Mouse (Mus musculus): Measurements from ENCODE around the gene Farsa. TPM values are rescaled to one million over a fixed set of nuclear protein-coding genes. Genes with fewer than 3 reads are reported as not detected.
A peak's percentile ranks its signal among the peaks of the same experiment; 100 is the strongest.

The Farsa gene
- polyA plus RNA-seq, 1 experiment, result 50.4 TPM

DNA sequence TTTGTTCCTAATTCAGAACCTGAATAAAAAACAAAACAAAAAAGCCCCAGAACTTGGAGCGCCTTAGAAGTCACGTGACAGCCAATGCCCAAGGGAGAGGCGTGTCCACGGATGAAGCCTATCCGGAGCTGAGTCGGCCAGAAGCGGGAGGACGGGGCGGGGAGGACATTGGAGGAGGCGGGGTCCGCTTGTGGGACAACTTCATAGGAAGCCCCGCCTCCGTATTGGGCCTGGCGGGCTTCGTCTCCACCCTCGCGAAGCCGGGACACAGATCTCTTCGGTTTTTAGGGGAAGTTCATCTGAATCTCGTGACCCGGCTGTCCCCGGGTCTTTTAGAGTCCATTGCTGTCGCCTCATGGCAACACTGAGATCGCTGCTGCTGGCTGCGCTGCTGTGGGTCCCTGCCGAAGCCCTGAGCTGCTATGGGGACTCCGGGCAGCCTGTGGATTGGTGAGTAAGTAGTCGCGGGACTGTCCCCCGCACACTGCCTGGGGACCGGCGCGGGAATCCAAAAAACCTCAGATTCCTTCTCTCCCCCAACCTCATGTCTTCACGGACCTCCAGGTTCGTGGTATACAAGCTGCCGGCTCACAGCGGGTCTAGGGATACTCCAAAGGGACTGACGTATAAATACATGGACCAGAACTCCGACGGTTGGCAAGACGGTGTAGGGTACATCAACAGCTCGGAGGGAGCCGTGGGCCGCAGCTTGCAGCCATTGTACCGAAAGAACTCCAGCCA is 51.8 kb downstream of the Farsa start, which contains the start of gene Dnase2a:
Dnase2a (plus strand) TSS at position 140 of the 741 bp plus-strand sequence.
- H3K27me3 ChIP-seq (ENCODE audit: control insufficient read depth, insufficient read depth, low read length), result no peaks in the 10 kb centered on the region; the same call in 1 of the 2 replicates
- TF ChIP-seq POLR2A (IDR thresholded peaks at IDR 0.05; ENCODE audit: control insufficient read depth, low read depth, low read length) (no peak), CTCF (IDR thresholded peaks at IDR 0.05; ENCODE audit: control insufficient read depth, insufficient read depth, insufficient replicate concordance, low read depth, low read length) (no peak)

GRCm38 (mm10) chr8:84909162-84909767 is 52.5 kb downstream of the Farsa start:
- peak overlapping the region; percentile 57 for H3K4me3 ChIP-seq (ENCODE audit: control insufficient read depth, low read depth, low read length)
- H3K27ac ChIP-seq (ENCODE audit: control insufficient read depth, insufficient read depth, low read depth, low read length), result no peak overlapping the region
- TF ChIP-seq POLR2A (IDR thresholded peaks at IDR 0.05; ENCODE audit: control insufficient read depth, low read depth, low read length) (no peak), CTCF (IDR thresholded peaks at IDR 0.05; ENCODE audit: control insufficient read depth, insufficient read depth, insufficient replicate concordance, low read depth, low read length) (no peak)
- H3K36me3 ChIP-seq (ENCODE audit: control insufficient read depth, insufficient read depth, low read length), result no peaks in the 10 kb centered on the region
- no peaks in the 10 kb centered on the region; the same call in 1 of the 2 replicates for H3K27me3 ChIP-seq (ENCODE audit: control insufficient read depth, insufficient read depth, low read length)
- H3K4me1 ChIP-seq (ENCODE audit: control insufficient read depth, insufficient read depth, low read length), result peaks cover 30% of the 10 kb centered on the region

More for the DNA sequence above, 51.8 kb downstream of the Farsa start, which contains the start of gene Dnase2a:
- Histone ChIP-seq H3K27ac (ENCODE audit: control insufficient read depth, insufficient read depth, low read depth, low read length) (no peak within 1 kb of the TSS), H3K4me1 (ENCODE audit: control insufficient read depth, insufficient read depth, low read length) (peaks cover 34% of the 10 kb centered on the region), H3K4me3 (ENCODE audit: control insufficient read depth, low read depth, low read length) (peak within 1 kb of the TSS; percentile 57), H3K36me3 (ENCODE audit: control insufficient read depth, insufficient read depth, low read length) (no peaks in the 10 kb centered on the region)

GRCm38 (mm10) chr8:84909949-84910348 is 53.2 kb downstream of the Farsa start:
- Histone ChIP-seq H3K27me3 (ENCODE audit: control insufficient read depth, insufficient read depth, low read length) (no peaks in the 10 kb centered on the region; the same call in 1 of the 2 replicates), H3K4me3 (ENCODE audit: control insufficient read depth, low read depth, low read length) (no peak overlapping the region)

GRCm38 (mm10) chr8:84910551-84910950 is 53.8 kb downstream of the Farsa start:
- TF ChIP-seq CTCF (IDR thresholded peaks at IDR 0.05; ENCODE audit: control insufficient read depth, insufficient read depth, insufficient replicate concordance, low read depth, low read length) (no peak), POLR2A (IDR thresholded peaks at IDR 0.05; ENCODE audit: control insufficient read depth, low read depth, low read length) (no peak)
- H3K36me3 ChIP-seq (ENCODE audit: control insufficient read depth, insufficient read depth, low read length), result no peaks in the 10 kb centered on the region
- no peak overlapping the region for H3K27ac ChIP-seq (ENCODE audit: control insufficient read depth, insufficient read depth, low read depth, low read length)
- H3K4me1 ChIP-seq (ENCODE audit: control insufficient read depth, insufficient read depth, low read length), result peaks cover 23% of the 10 kb centered on the region
- H3K27me3 ChIP-seq (ENCODE audit: control insufficient read depth, insufficient read depth, low read length), result no peaks in the 10 kb centered on the region; the same call in 1 of the 2 replicates
- H3K4me3 ChIP-seq (ENCODE audit: control insufficient read depth, low read depth, low read length), result no peak overlapping the region

More at GRCm38 (mm10) chr8:84909949-84910348, 53.2 kb downstream of the Farsa start:
- Histone ChIP-seq H3K36me3 (ENCODE audit: control insufficient read depth, insufficient read depth, low read length) (no peaks in the 10 kb centered on the region), H3K27ac (ENCODE audit: control insufficient read depth, insufficient read depth, low read depth, low read length) (no peak overlapping the region), H3K4me1 (ENCODE audit: control insufficient read depth, insufficient read depth, low read length) (peaks cover 24% of the 10 kb centered on the region)
- TF ChIP-seq CTCF (IDR thresholded peaks at IDR 0.05; ENCODE audit: control insufficient read depth, insufficient read depth, insufficient replicate concordance, low read depth, low read length) (no peak), POLR2A (IDR thresholded peaks at IDR 0.05; ENCODE audit: control insufficient read depth, low read depth, low read length) (no peak)

GRCm38 (mm10) chr8:84911854-84912253 is 55.1 kb downstream of the Farsa start:
- H3K36me3 ChIP-seq (ENCODE audit: control insufficient read depth, insufficient read depth, low read length), result no peaks in the 10 kb centered on the region
- TF ChIP-seq CTCF (IDR thresholded peaks at IDR 0.05; ENCODE audit: control insufficient read depth, insufficient read depth, insufficient replicate concordance, low read depth, low read length) (no peak), POLR2A (IDR thresholded peaks at IDR 0.05; ENCODE audit: control insufficient read depth, low read depth, low read length) (no peak)
- H3K27me3 ChIP-seq (ENCODE audit: control insufficient read depth, insufficient read depth, low read length), result no peaks in the 10 kb centered on the region; the same call in 1 of the 2 replicates
- peaks cover 23% of the 10 kb centered on the region for H3K4me1 ChIP-seq (ENCODE audit: control insufficient read depth, insufficient read depth, low read length)
- H3K4me3 ChIP-seq (ENCODE audit: control insufficient read depth, low read depth, low read length), result no peak overlapping the region
- H3K27ac ChIP-seq (ENCODE audit: control insufficient read depth, insufficient read depth, low read depth, low read length), result no peak overlapping the region

DNA sequence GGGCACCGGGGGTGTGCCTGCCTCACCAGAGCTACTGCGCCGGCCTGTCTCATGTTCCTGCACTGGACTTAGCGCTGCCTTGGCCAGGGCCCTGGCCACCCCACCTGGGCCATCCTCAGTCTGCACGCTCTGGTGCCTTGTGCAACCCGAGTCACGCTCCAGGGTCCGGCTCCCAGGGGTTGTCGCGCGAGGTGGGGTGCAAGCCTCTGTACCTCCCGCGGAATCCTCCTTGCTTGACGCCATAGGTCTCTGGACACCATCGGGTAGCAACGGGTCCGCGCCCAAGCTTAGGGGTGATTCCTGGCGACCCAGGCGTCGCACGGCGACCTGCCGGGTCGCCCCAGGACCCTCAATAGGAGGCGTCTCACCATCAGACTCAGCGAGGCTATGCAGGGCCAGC is 55.6 kb downstream of the Farsa start:
- H3K4me1 ChIP-seq (ENCODE audit: control insufficient read depth, insufficient read depth, low read length), result peaks cover 23% of the 10 kb centered on the region
- H3K36me3 ChIP-seq (ENCODE audit: control insufficient read depth, insufficient read depth, low read length), result no peaks in the 10 kb centered on the region
- no peak overlapping the region for H3K4me3 ChIP-seq (ENCODE audit: control insufficient read depth, low read depth, low read length)
- TF ChIP-seq CTCF (IDR thresholded peaks at IDR 0.05; ENCODE audit: control insufficient read depth, insufficient read depth, insufficient replicate concordance, low read depth, low read length) (no peak), POLR2A (IDR thresholded peaks at IDR 0.05; ENCODE audit: control insufficient read depth, low read depth, low read length) (no peak)
- no peaks in the 10 kb centered on the region; the same call in 1 of the 2 replicates for H3K27me3 ChIP-seq (ENCODE audit: control insufficient read depth, insufficient read depth, low read length)
- H3K27ac ChIP-seq (ENCODE audit: control insufficient read depth, insufficient read depth, low read depth, low read length), result no peak overlapping the region

- no peak for TF ChIP-seq CTCF (IDR thresholded peaks at IDR 0.05; ENCODE audit: control insufficient read depth, insufficient read depth, insufficient replicate concordance, low read depth, low read length)
- TF ChIP-seq POLR2A (IDR thresholded peaks at IDR 0.05; ENCODE audit: control insufficient read depth, low read depth, low read length), result no peak
- Histone ChIP-seq H3K27ac (ENCODE audit: control insufficient read depth, insufficient read depth, low read depth, low read length) (no peak overlapping the region), H3K4me3 (ENCODE audit: control insufficient read depth, low read depth, low read length) (peak overlapping the region; percentile 77), H3K36me3 (ENCODE audit: control insufficient read depth, insufficient read depth, low read length) (no peaks in the 10 kb centered on the region), H3K4me1 (ENCODE audit: control insufficient read depth, insufficient read depth, low read length) (peaks cover 23% of the 10 kb centered on the region), H3K27me3 (ENCODE audit: control insufficient read depth, insufficient read depth, low read length) (no peaks in the 10 kb centered on the region; the same call in 1 of the 2 replicates)
Measured at GRCm38 (mm10) chr8:84912895-84913501, 56.2 kb downstream of the Farsa start.
